Mouse (Mus musculus): Measurements from ENCODE around the gene Hcar1.

DNA sequence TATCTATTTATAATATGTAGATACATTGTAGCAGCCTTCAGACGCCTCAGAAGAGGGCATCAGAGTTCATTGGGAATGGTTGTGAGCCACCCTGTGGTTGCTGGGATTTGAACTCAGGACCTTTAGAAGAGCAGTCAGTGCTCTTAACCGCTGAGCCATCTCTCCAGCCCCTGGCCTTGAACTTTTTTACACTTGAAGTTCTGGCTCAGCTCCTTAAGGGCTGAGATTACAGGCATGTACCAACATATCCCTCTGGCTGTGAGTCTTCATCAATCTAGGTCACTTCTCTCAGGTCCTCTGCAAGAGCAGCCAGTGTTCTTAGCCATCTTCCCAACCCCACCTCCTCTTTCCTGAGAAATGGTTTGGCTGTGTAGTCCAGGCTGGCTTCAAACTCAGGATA, 10.5 kb upstream of the Hcar1 start:
- TF ChIP-seq POLR2A (IDR thresholded peaks at IDR 0.05; ENCODE audit: borderline replicate concordance, control insufficient read depth, low read depth, low read length) (no peak), CTCF (IDR thresholded peaks at IDR 0.05; ENCODE audit: control insufficient read depth, insufficient read depth, low read length) (no peak)
